Mouse (Mus musculus): Measurements from ENCODE around the gene Rgl3. TPM values are rescaled to one million over a fixed set of nuclear protein-coding genes. Genes with fewer than 3 reads are reported as not detected.

Gene Rgl3
- total RNA-seq, 2 experiments from 2014 or later = 1.7 to 2.5 TPM

GRCm38 (mm10) chr9:21954635-21955034 lies 34.6 kb downstream of the Rgl3 start:
- intact Hi-C loops (cut with DNase I) = loop anchor here (2.0 kb wide), 1 partner anchor 48 kb away; the partner anchor contains the start of genes Ccdc151 and Prkcsh
- no peak for DNase-seq (ENCODE audit: low spot score in 2 of 2)

GRCm38 (mm10) chr9:21953600-21953999 lies 35.6 kb downstream of the Rgl3 start:
- peak; percentile 54 to 66 for DNase-seq (ENCODE audit: low spot score in 2 of 2)
- intact Hi-C loops (cut with DNase I) = loop anchor here (2.0 kb wide), 1 partner anchor 17 kb away; the partner anchor contains the start of gene Plppr2

- intact Hi-C loops (cut with DNase I) = loop anchor here (2.0 kb wide), 1 partner anchor 15 kb away; the partner anchor contains the start of gene Plppr2
- DNase-seq (ENCODE audit: low spot score in 2 of 2) = no peak
Observed at GRCm38 (mm10) chr9:21951977-21952376, 37.3 kb downstream of the Rgl3 start.

- intact Hi-C loops (cut with DNase I) = no loop called here
Observed at GRCm38 (mm10) chr9:21950322-21950721, 38.9 kb downstream of the Rgl3 start.

GRCm38 (mm10) chr9:21948790-21949189 lies 40.5 kb downstream of the Rgl3 start:
- DNase-seq (ENCODE audit: low spot score in 2 of 2) = no peak
- intact Hi-C loops (cut with DNase I) = no loop called here

More at GRCm38 (mm10) chr9:21950322-21950721, 38.9 kb downstream of the Rgl3 start:
- no peak for DNase-seq (ENCODE audit: low spot score in 2 of 2)

GRCm38 (mm10) chr9:21948146-21948545 lies 41.1 kb downstream of the Rgl3 start:
- no peak for DNase-seq (ENCODE audit: low spot score in 2 of 2)
- intact Hi-C loops (cut with DNase I) = no loop called here

- DNase-seq (ENCODE audit: low spot score in 2 of 2) = no peak
- intact Hi-C loops (cut with DNase I) = no loop called here
Observed at GRCm38 (mm10) chr9:21947540-21948130, 41.6 kb downstream of the Rgl3 start.

GRCm38 (mm10) chr9:21944267-21944666 lies 45.0 kb downstream of the Rgl3 start:
- no peak for DNase-seq (ENCODE audit: low spot score in 2 of 2)
- intact Hi-C loops (cut with DNase I) = no loop called here

GRCm38 (mm10) chr9:21943638-21944037 lies 45.6 kb downstream of the Rgl3 start:
- DNase-seq (ENCODE audit: low spot score in 2 of 2) = no peak
- intact Hi-C loops (cut with DNase I) = no loop called here

GRCm38 (mm10) chr9:21943046-21943445 lies 46.2 kb downstream of the Rgl3 start:
- DNase-seq (ENCODE audit: low spot score in 2 of 2) = no peak
- intact Hi-C loops (cut with DNase I) = no loop called here

- no peak for DNase-seq (ENCODE audit: low spot score in 2 of 2)
- intact Hi-C loops (cut with DNase I) = no loop called here
Observed at GRCm38 (mm10) chr9:21938234-21938855, 50.9 kb downstream of the Rgl3 start.

- DNase-seq (ENCODE audit: low spot score in 2 of 2) = no peak
- intact Hi-C loops (cut with DNase I) = loop anchor here (2.0 kb wide), 1 partner anchor 15 kb away; no protein-coding TSS in a partner anchor
Observed at GRCm38 (mm10) chr9:21937711-21938175, 51.5 kb downstream of the Rgl3 start.

GRCm38 (mm10) chr9:21936692-21937570 lies 52.3 kb downstream of the Rgl3 start, which contains the start of gene Plppr2:
TSS of gene Plppr2 (plus strand) at chr9:21937033.
- intact Hi-C loops (cut with DNase I) = loop anchor here (2.0 kb wide), 1 partner anchor 16 kb away; no protein-coding TSS in a partner anchor
- DNase-seq (ENCODE audit: low spot score in 2 of 2) = peak; percentile 96 to 97

GRCm38 (mm10) chr9:21935466-21936131 lies 53.6 kb downstream of the Rgl3 start:
- intact Hi-C loops (cut with DNase I) = loop anchor here (2.0 kb wide), 1 partner anchor 17 kb away; no protein-coding TSS in a partner anchor
- no peak for DNase-seq (ENCODE audit: low spot score in 2 of 2)

GRCm38 (mm10) chr9:21934021-21934420 lies 55.2 kb downstream of the Rgl3 start:
- no peak for DNase-seq (ENCODE audit: low spot score in 2 of 2)
- intact Hi-C loops (cut with DNase I) = no loop called here

- intact Hi-C loops (cut with DNase I) = no loop called here
- DNase-seq (ENCODE audit: low spot score in 2 of 2) = no peak
Observed at GRCm38 (mm10) chr9:21932445-21933137, 56.7 kb downstream of the Rgl3 start.

- intact Hi-C loops (cut with DNase I) = no loop called here
- no peak for DNase-seq (ENCODE audit: low spot score in 2 of 2)
Observed at GRCm38 (mm10) chr9:21932006-21932405, 57.2 kb downstream of the Rgl3 start.

- intact Hi-C loops (cut with DNase I) = no loop called here
- no peak for DNase-seq (ENCODE audit: low spot score in 2 of 2)
Observed at GRCm38 (mm10) chr9:21929208-21929607, 60.0 kb downstream of the Rgl3 start.
